Mouse (Mus musculus): ENCODE data around the gene Krtap19-4. TPM values are rescaled to one million over a fixed set of nuclear protein-coding genes. Genes with fewer than 3 reads are reported as not detected.

The Krtap19-4 gene
- not detected in 2 replicates for polyA plus RNA-seq (2014; fragmentation: Nextera tagmentation; extraction: Ambion mirVana)

GRCm38 (mm10) chr16:88884989-88885388 is at the start of gene Krtap19-4:
Gene Krtap19-4 (minus strand): TSS chr16:88885089.
- no peaks in the 10 kb centered on the region for H3K4me1 ChIP-seq (ENCODE audit: insufficient read depth)
- ATAC-seq (ENCODE audit: insufficient read depth) (no peak), DNase-seq (no peak)
- no peaks in the 10 kb centered on the region for H3K36me3 ChIP-seq (ENCODE audit: insufficient read depth)
- H3K4me3 ChIP-seq (ENCODE audit: low read depth, low read length), result no peak within 1 kb of the TSS
- H3K4me2 ChIP-seq, result no peak within 1 kb of the TSS
- no peak for TF ChIP-seq CTCF (IDR thresholded peaks at IDR 0.05; ENCODE audit: low read depth)
- H3K9me3 ChIP-seq (ENCODE audit: low read depth, low read length), result no peaks in the 10 kb centered on the region
- 89% methylated on average over 5 of the region's 5 CpGs for WGBS
- no peak within 1 kb of the TSS for H3K27ac ChIP-seq (ENCODE audit: low read depth)
- no peaks in the 10 kb centered on the region for H3K27me3 ChIP-seq (ENCODE audit: insufficient read depth, low read length)
- H3K9ac ChIP-seq, result no peak within 1 kb of the TSS

- H3K4me3 ChIP-seq (ENCODE audit: low read depth, low read length), result no peak within 1 kb of the TSS
- TF ChIP-seq CTCF (IDR thresholded peaks at IDR 0.05; ENCODE audit: low read depth), result no peak
- no peak within 1 kb of the TSS for H3K4me2 ChIP-seq
- no peak for ATAC-seq (ENCODE audit: insufficient read depth)
- no peak within 1 kb of the TSS for H3K27ac ChIP-seq (ENCODE audit: low read depth)
- H3K9ac ChIP-seq, result no peak within 1 kb of the TSS
- H3K27me3 ChIP-seq (ENCODE audit: insufficient read depth, low read length), result no peaks in the 10 kb centered on the region
- H3K36me3 ChIP-seq (ENCODE audit: insufficient read depth), result no peaks in the 10 kb centered on the region
- H3K9me3 ChIP-seq (ENCODE audit: low read depth, low read length), result no peaks in the 10 kb centered on the region
- 88% methylated on average over 3 of the region's 3 CpGs for WGBS
- DNase-seq, result no peak
- H3K4me1 ChIP-seq (ENCODE audit: insufficient read depth), result no peaks in the 10 kb centered on the region
These were observed 47.3 kb upstream of the Krtap19-4 start, which contains the start of gene Krtap19-9b for GRCm38 (mm10) chr16:88932165-88932564. Gene Krtap19-9b (minus strand): TSS chr16:88932265.

GRCm38 (mm10) chr16:88896357-88896756 is 11.5 kb upstream of the Krtap19-4 start, which contains the start of gene Krtap19-5:
Gene Krtap19-5 (minus strand): TSS chr16:88896457.
- no peak for TF ChIP-seq CTCF (IDR thresholded peaks at IDR 0.05; ENCODE audit: low read depth)
- no peaks in the 10 kb centered on the region for H3K36me3 ChIP-seq (ENCODE audit: insufficient read depth)
- no peak within 1 kb of the TSS for H3K4me3 ChIP-seq (ENCODE audit: low read depth, low read length)
- no peaks in the 10 kb centered on the region for H3K27me3 ChIP-seq (ENCODE audit: insufficient read depth, low read length)
- H3K9me3 ChIP-seq (ENCODE audit: low read depth, low read length), result no peaks in the 10 kb centered on the region
- H3K4me2 ChIP-seq, result no peak within 1 kb of the TSS
- no peaks in the 10 kb centered on the region for H3K4me1 ChIP-seq (ENCODE audit: insufficient read depth)
- WGBS, result 89% methylated on average over 6 of the region's 6 CpGs
- H3K9ac ChIP-seq, result no peak within 1 kb of the TSS
- DNase-seq (no peak), ATAC-seq (ENCODE audit: insufficient read depth) (no peak)
- no peak within 1 kb of the TSS for H3K27ac ChIP-seq (ENCODE audit: low read depth)

- Histone ChIP-seq H3K36me3 (ENCODE audit: insufficient read depth) (no peaks in the 10 kb centered on the region), H3K4me1 (ENCODE audit: insufficient read depth) (no peaks in the 10 kb centered on the region), H3K9me3 (ENCODE audit: low read depth, low read length) (no peaks in the 10 kb centered on the region), H3K9ac (no peak overlapping the region), H3K27ac (ENCODE audit: low read depth) (no peak overlapping the region), H3K4me3 (ENCODE audit: low read depth, low read length) (no peak overlapping the region), H3K4me2 (no peak overlapping the region), H3K27me3 (ENCODE audit: insufficient read depth, low read length) (no peaks in the 10 kb centered on the region)
- ATAC-seq (ENCODE audit: insufficient read depth) (no peak), DNase-seq (no peak)
- WGBS, result 76% methylated on average over 6 of the region's 6 CpGs
- TF ChIP-seq CTCF (IDR thresholded peaks at IDR 0.05; ENCODE audit: low read depth), result no peak
These were observed 2.0 kb upstream of the Krtap19-4 start for GRCm38 (mm10) chr16:88886870-88887269.

- Histone ChIP-seq H3K27me3 (ENCODE audit: insufficient read depth, low read length) (no peaks in the 10 kb centered on the region), H3K4me1 (ENCODE audit: insufficient read depth) (no peaks in the 10 kb centered on the region), H3K36me3 (ENCODE audit: insufficient read depth) (no peaks in the 10 kb centered on the region), H3K27ac (ENCODE audit: low read depth) (no peak within 1 kb of the TSS), H3K9me3 (ENCODE audit: low read depth, low read length) (no peaks in the 10 kb centered on the region), H3K9ac (no peak within 1 kb of the TSS), H3K4me3 (ENCODE audit: low read depth, low read length) (no peak within 1 kb of the TSS), H3K4me2 (no peak within 1 kb of the TSS)
- DNase-seq, result no peak
- whole genome bisulfite sequencing, result 80% methylated on average over 2 of the region's 2 CpGs
- no peak for ATAC-seq (ENCODE audit: insufficient read depth)
- TF ChIP-seq CTCF (IDR thresholded peaks at IDR 0.05; ENCODE audit: low read depth), result no peak
These were observed 7.0 kb downstream of the Krtap19-4 start, which contains the start of gene Krtap19-3 for GRCm38 (mm10) chr16:88877938-88878337. Gene Krtap19-3 (minus strand): TSS chr16:88878038.

- Histone ChIP-seq H3K36me3 (ENCODE audit: insufficient read depth) (no peaks in the 10 kb centered on the region), H3K4me1 (ENCODE audit: insufficient read depth) (no peaks in the 10 kb centered on the region), H3K27ac (ENCODE audit: low read depth) (no peak within 1 kb of the TSS), H3K9ac (no peak within 1 kb of the TSS), H3K4me3 (ENCODE audit: low read depth, low read length) (no peak within 1 kb of the TSS), H3K27me3 (ENCODE audit: insufficient read depth, low read length) (no peaks in the 10 kb centered on the region), H3K9me3 (ENCODE audit: low read depth, low read length) (no peaks in the 10 kb centered on the region), H3K4me2 (no peak within 1 kb of the TSS)
- ATAC-seq (ENCODE audit: insufficient read depth) (no peak), DNase-seq (no peak)
- TF ChIP-seq CTCF (IDR thresholded peaks at IDR 0.05; ENCODE audit: low read depth), result no peak
- WGBS, result 86% methylated on average over 3 of the region's 3 CpGs
These were observed 10.7 kb downstream of the Krtap19-4 start, which contains the start of gene Krtap19-2 for GRCm38 (mm10) chr16:88874169-88874568. Gene Krtap19-2 (minus strand): TSS chr16:88874269.

- no peak within 1 kb of the TSS for H3K27ac ChIP-seq (ENCODE audit: low read depth)
- H3K4me1 ChIP-seq (ENCODE audit: insufficient read depth), result no peaks in the 10 kb centered on the region
- 70% methylated on average over 6 of the region's 6 CpGs for WGBS
- H3K9ac ChIP-seq, result no peak within 1 kb of the TSS
- no peak within 1 kb of the TSS for H3K4me3 ChIP-seq (ENCODE audit: low read depth, low read length)
- no peaks in the 10 kb centered on the region for H3K9me3 ChIP-seq (ENCODE audit: low read depth, low read length)
- no peak for ATAC-seq (ENCODE audit: insufficient read depth)
- no peaks in the 10 kb centered on the region for H3K36me3 ChIP-seq (ENCODE audit: insufficient read depth)
- no peak for DNase-seq
- no peak within 1 kb of the TSS for H3K4me2 ChIP-seq
- no peak for TF ChIP-seq CTCF (IDR thresholded peaks at IDR 0.05; ENCODE audit: low read depth)
- no peaks in the 10 kb centered on the region for H3K27me3 ChIP-seq (ENCODE audit: insufficient read depth, low read length)
These were observed 15.6 kb downstream of the Krtap19-4 start, which contains the start of gene Krtap19-1 for GRCm38 (mm10) chr16:88869311-88869710. Gene Krtap19-1 (minus strand): TSS chr16:88869411.
